Mouse (Mus musculus): Measurements from ENCODE around the gene Gm9958.

DNA sequence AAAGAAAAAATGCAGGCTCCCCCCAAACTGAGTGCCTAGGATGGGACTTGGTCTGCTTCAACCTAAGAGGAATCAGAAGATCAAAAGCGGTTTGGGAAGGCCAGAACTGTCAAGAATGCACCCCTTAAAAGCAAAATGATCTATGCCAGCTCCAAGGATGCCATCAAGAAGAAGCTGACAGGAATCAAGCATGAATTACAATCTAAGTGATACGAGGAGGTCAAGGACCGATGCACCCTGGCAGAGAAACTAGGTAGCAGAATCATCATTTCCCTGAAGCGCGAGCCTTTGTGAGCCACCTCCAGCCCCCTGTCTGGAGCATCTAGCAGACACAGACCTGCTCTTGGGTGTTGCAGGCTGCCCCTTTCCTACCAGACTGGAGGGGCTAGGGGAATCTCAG is 3.4 kb downstream of the Gm9958 start:
- TF ChIP-seq CTCF (conservative IDR thresholded peaks at IDR 0.05; ENCODE audit: insufficient read depth, insufficient read length, low read depth, low read length) (no peak), POLR2A (IDR thresholded peaks at IDR 0.05; ENCODE audit: low read depth, low read length) (no peak)
